Mouse (Mus musculus): ENCODE measurements around the gene Stx16. TPM values are rescaled to one million over a fixed set of nuclear protein-coding genes. Genes with fewer than 3 reads are reported as not detected.

Stx16 gene
- polyA plus RNA-seq (2014; fragmentation: Nextera tagmentation; extraction: Ambion mirVana): 8.4 and 9.0 TPM in 2 replicates

DNA sequence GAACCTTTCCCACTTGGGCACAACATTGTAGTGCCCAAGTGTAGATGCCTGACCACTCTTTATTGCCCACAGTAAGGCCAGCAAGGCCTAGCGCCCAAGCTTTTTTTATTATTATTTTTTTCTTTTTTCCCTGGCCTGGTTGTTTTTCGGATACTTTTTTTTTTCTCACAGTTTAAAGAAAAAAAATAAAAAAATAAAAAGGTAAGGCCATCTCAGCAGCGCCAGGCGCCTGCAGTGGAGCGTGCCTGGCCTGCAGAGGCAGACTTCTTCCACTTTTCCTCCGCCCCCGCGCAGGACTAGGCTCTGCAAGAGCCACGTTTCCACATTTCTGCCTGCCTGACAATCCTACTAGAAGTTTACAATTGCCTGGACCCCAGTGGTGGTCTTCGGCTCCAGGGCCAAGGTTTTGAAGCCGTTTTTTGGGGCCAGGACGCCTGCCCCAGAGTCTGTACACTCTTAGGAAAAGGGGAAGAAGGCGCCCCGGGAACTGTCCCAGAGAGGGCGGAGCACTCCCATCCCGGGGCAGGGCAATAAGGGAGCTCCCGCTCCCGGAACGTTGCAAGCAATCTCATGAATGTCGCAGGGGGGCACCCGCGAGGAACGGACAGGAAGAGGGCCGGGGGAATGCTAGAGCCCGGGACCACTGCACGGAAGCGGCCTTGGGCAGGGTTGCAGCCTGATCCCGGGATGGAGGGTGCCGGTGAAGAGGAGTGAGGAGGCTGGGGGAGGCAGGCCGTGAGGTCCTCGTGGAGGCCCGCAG is at the start of gene Stx16:
TSS of gene Stx16 (plus strand) at position 636 of the 760 bp plus-strand sequence.
- peak; percentile 91 for ATAC-seq (ENCODE audit: low read depth)
- H3K4me1 ChIP-seq (ENCODE audit: control insufficient read depth, insufficient read depth, low read length): peaks cover 30% of the 10 kb centered on the region
- WGBS: 2% methylated on average over 32 of the region's 32 CpGs
- H3K9ac ChIP-seq (replicated peaks; ENCODE audit: low read depth, low read length): peak within 1 kb of the TSS; percentile 51
- H3K4me3 ChIP-seq (ENCODE audit: low read depth, low read length): peak within 1 kb of the TSS; percentile 61
- H3K4me2 ChIP-seq (ENCODE audit: low read depth, low read length): peak within 1 kb of the TSS; percentile 96
- H3K27me3 ChIP-seq (ENCODE audit: control insufficient read depth, insufficient read depth, low read length): no peaks in the 10 kb centered on the region
- no peaks in the 10 kb centered on the region for H3K9me3 ChIP-seq (ENCODE audit: control insufficient read depth, low read length)
- no peaks in the 10 kb centered on the region for H3K36me3 ChIP-seq (ENCODE audit: control insufficient read depth, insufficient read depth, low read length)
- peak within 1 kb of the TSS; percentile 77 for H3K27ac ChIP-seq (ENCODE audit: low read depth, low read length)

DNA sequence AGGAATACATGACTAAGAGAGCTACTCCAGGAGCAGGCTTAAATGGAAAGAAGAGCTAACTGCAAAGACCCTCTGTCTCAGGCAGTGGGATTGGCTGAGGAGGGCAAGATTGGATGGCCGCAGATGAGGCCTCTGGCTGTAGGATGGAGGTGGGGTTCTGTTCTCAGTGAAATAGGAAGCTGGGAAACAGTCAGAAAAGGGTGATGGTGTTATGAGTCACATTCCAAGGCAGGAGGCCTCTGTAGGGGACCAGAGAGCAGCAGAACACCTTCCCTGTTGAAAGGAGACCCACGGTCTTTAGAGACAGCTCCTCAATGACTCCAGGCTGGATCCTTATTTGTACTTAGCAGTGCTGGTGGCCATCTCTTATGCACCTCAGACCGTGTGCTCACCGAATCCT is 49.7 kb upstream of the Stx16 start:
- 85% methylated on average over 4 of the region's 4 CpGs for WGBS
- H3K4me1 ChIP-seq (ENCODE audit: control insufficient read depth, insufficient read depth, low read length): no peaks in the 10 kb centered on the region
- no peaks in the 10 kb centered on the region for H3K36me3 ChIP-seq (ENCODE audit: control insufficient read depth, insufficient read depth, low read length)
- no peaks in the 10 kb centered on the region for H3K27me3 ChIP-seq (ENCODE audit: control insufficient read depth, insufficient read depth, low read length)
- H3K4me2 ChIP-seq (ENCODE audit: low read depth, low read length): no peak overlapping the region
- no peak overlapping the region for H3K9ac ChIP-seq (replicated peaks; ENCODE audit: low read depth, low read length)
- no peaks in the 10 kb centered on the region for H3K9me3 ChIP-seq (ENCODE audit: control insufficient read depth, low read length)
- no peak overlapping the region for H3K27ac ChIP-seq (ENCODE audit: low read depth, low read length)
- no peak for ATAC-seq (ENCODE audit: low read depth)
- H3K4me3 ChIP-seq (ENCODE audit: low read depth, low read length): no peak overlapping the region

DNA sequence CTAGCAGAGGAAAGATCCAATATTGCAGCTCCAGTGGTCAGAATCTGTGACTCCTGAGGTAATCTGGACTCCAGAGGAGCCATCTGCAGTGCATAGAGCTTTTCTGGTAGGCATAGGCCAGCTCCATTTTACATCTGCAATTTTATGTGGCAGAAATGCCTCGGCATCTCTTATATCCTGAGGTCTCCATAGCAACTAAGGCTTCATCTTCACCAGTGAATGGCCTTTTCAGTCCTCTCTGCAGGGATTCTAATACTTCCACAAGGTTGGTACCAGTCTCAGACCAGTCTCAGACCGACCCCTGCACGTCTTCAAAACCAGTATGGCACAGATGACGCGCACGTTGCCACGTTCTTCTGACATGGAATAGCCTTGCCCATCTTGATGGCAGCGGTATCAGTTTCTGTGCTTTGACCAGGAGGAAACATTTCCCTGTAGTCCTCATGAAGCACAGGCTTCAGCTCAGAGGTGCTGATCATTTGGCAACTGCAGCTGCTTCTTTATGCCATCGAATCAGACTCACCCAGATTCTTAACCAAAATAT is 42.8 kb upstream of the Stx16 start:
- no peak for ATAC-seq (ENCODE audit: low read depth)
- no peaks in the 10 kb centered on the region for H3K4me1 ChIP-seq (ENCODE audit: control insufficient read depth, insufficient read depth, low read length)
- H3K4me3 ChIP-seq (ENCODE audit: low read depth, low read length): no peak overlapping the region
- H3K9ac ChIP-seq (replicated peaks; ENCODE audit: low read depth, low read length): no peak overlapping the region
- no peak overlapping the region for H3K4me2 ChIP-seq (ENCODE audit: low read depth, low read length)
- whole genome bisulfite sequencing: 66% methylated on average over 9 of the region's 9 CpGs
- H3K27me3 ChIP-seq (ENCODE audit: control insufficient read depth, insufficient read depth, low read length): no peaks in the 10 kb centered on the region
- H3K36me3 ChIP-seq (ENCODE audit: control insufficient read depth, insufficient read depth, low read length): no peaks in the 10 kb centered on the region
- H3K27ac ChIP-seq (ENCODE audit: low read depth, low read length): no peak overlapping the region
- H3K9me3 ChIP-seq (ENCODE audit: control insufficient read depth, low read length): no peaks in the 10 kb centered on the region

DNA sequence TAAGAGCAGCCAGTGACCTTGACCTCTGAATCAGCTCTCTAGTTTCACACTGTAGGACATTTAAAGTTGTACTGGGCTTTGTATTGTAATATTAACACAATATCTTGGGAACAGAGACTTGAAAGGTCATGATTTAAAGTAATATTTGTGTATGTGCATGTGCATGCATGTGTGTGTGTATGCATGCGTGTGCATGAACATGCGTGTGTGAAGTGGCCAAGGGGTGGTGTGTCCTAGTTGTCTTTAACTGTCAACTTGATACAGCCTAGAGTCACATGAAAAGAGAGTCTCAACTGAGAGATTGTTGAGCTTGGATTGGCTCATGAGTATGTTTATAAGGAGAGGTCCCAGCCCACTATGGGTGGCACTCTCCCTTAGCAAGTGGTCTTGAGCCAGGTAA is 28.5 kb upstream of the Stx16 start:
- Histone ChIP-seq H3K4me2 (ENCODE audit: low read depth, low read length) (no peak overlapping the region), H3K4me1 (ENCODE audit: control insufficient read depth, insufficient read depth, low read length) (peaks cover 23% of the 10 kb centered on the region; the same call in 1 of the 2 replicates), H3K27ac (ENCODE audit: low read depth, low read length) (no peak overlapping the region), H3K27me3 (ENCODE audit: control insufficient read depth, insufficient read depth, low read length) (no peaks in the 10 kb centered on the region), H3K4me3 (ENCODE audit: low read depth, low read length) (no peak overlapping the region), H3K9ac (replicated peaks; ENCODE audit: low read depth, low read length) (no peak overlapping the region), H3K9me3 (ENCODE audit: control insufficient read depth, low read length) (no peaks in the 10 kb centered on the region), H3K36me3 (ENCODE audit: control insufficient read depth, insufficient read depth, low read length) (no peaks in the 10 kb centered on the region)
- ATAC-seq (ENCODE audit: low read depth): no peak
- 95% methylated on average over 2 of the region's 2 CpGs for WGBS

DNA sequence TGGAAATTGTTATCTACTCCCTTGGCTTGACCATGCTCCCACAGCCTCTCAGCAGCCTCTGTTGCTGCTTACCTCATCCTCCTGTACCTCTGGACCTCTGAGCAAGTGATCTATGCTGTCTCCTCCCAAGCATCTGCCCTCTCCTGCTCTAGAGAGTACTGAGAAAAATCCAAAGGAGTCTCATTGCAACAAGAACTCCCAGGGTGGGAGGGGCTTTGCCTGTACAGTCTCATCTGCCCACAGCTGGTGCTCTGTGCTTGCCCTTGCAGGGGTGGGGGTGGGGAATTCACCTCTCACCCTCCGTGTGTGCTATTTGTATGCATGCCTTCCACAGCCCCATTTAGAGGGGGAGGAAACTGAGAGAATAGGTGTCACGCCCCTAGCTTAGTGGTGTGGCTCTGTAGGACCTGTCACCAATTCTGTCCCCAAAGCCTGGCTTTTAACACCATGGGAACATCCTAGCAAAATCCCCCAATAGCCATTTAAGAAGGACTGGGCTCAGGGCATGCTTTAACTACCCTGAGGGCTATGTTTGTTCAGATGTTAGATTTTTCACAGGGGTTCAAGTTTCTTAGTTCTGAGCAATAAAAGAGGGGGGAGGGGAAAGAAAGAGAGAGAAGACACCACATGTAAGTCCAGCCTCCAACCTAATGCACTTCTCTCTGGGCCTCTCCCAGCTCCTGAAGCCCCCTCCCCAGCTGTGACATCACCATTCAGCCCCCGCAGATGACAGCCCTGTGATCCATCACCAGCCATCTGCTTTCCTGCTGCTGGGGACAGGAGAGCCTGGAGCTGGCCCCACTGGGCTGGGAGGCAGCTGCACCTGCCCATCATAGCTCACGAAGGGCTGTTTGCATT is 26.4 kb upstream of the Stx16 start:
- no peaks in the 10 kb centered on the region for H3K36me3 ChIP-seq (ENCODE audit: control insufficient read depth, insufficient read depth, low read length)
- H3K27me3 ChIP-seq (ENCODE audit: control insufficient read depth, insufficient read depth, low read length): no peaks in the 10 kb centered on the region
- no peak overlapping the region for H3K4me2 ChIP-seq (ENCODE audit: low read depth, low read length)
- peak; percentile 86 for ATAC-seq (ENCODE audit: low read depth)
- peak overlapping the region; percentile 48; the same call in 1 of the 2 replicates for H3K27ac ChIP-seq (ENCODE audit: low read depth, low read length)
- no peak overlapping the region for H3K4me3 ChIP-seq (ENCODE audit: low read depth, low read length)
- WGBS: 8% methylated on average over 4 of the region's 4 CpGs
- H3K9ac ChIP-seq (replicated peaks; ENCODE audit: low read depth, low read length): no peak overlapping the region
- no peaks in the 10 kb centered on the region for H3K9me3 ChIP-seq (ENCODE audit: control insufficient read depth, low read length)
- peaks cover 23% of the 10 kb centered on the region; the same call in 1 of the 2 replicates for H3K4me1 ChIP-seq (ENCODE audit: control insufficient read depth, insufficient read depth, low read length)

DNA sequence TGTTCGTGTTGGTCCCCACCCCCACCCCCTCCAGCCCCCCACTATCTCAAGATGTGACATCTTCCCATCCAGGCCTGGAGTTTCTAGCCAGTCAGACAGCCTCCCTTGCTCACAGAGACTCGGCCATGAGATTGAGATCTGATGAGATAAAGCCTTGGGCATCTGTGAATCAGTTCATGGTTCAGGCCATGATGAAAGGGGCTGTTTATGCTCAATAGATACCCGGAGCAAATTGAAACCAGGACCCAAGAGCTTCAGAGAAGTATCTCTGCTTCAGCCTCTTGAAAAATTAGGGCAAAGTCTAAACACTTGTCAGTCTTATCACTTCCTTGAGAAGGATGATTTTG is 25.8 kb upstream of the Stx16 start:
- ATAC-seq (ENCODE audit: low read depth): no peak
- Histone ChIP-seq H3K9ac (replicated peaks; ENCODE audit: low read depth, low read length) (no peak overlapping the region), H3K27ac (ENCODE audit: low read depth, low read length) (no peak overlapping the region; the same call in 1 of the 2 replicates), H3K36me3 (ENCODE audit: control insufficient read depth, insufficient read depth, low read length) (no peaks in the 10 kb centered on the region), H3K9me3 (ENCODE audit: control insufficient read depth, low read length) (no peaks in the 10 kb centered on the region), H3K4me3 (ENCODE audit: low read depth, low read length) (no peak overlapping the region), H3K4me1 (ENCODE audit: control insufficient read depth, insufficient read depth, low read length) (peaks cover 23% of the 10 kb centered on the region; the same call in 1 of the 2 replicates), H3K4me2 (ENCODE audit: low read depth, low read length) (no peak overlapping the region), H3K27me3 (ENCODE audit: control insufficient read depth, insufficient read depth, low read length) (no peaks in the 10 kb centered on the region)
- WGBS: 12% methylated on average over 3 of the region's 3 CpGs

- Histone ChIP-seq H3K4me3 (ENCODE audit: low read depth, low read length) (no peak overlapping the region), H3K27me3 (ENCODE audit: control insufficient read depth, insufficient read depth, low read length) (no peaks in the 10 kb centered on the region), H3K9me3 (ENCODE audit: control insufficient read depth, low read length) (no peaks in the 10 kb centered on the region), H3K4me2 (ENCODE audit: low read depth, low read length) (peak overlapping the region; percentile 1; the same call in 1 of the 2 replicates), H3K4me1 (ENCODE audit: control insufficient read depth, insufficient read depth, low read length) (peaks cover 23% of the 10 kb centered on the region; the same call in 1 of the 2 replicates), H3K27ac (ENCODE audit: low read depth, low read length) (no peak overlapping the region; the same call in 1 of the 2 replicates), H3K9ac (replicated peaks; ENCODE audit: low read depth, low read length) (no peak overlapping the region), H3K36me3 (ENCODE audit: control insufficient read depth, insufficient read depth, low read length) (no peaks in the 10 kb centered on the region)
- 9% methylated on average over 10 of the region's 10 CpGs for WGBS
- ATAC-seq (ENCODE audit: low read depth): no peak
Observed at GRCm38 (mm10) chr2:174051081-174051481, 25.0 kb upstream of the Stx16 start.

DNA sequence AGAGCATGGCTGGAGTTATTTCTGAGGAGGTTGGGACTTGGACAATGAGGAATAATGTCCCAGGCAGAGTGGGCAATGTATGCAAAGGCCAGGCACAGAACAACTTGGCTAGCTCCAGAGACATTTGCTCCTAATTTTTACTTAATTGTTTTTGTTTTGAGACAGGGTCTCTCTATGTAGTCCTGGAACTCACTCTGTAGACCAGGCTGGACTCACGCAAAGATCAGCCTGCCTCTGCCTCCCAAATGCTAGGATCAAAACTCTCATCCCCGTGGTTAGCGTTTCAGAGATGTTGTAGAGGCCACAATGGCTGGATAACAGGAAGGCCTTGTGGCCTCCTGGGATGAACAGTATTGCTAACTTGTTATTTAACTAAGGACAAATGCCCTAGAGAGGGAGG is 21.6 kb upstream of the Stx16 start:
- Histone ChIP-seq H3K9me3 (ENCODE audit: control insufficient read depth, low read length) (no peaks in the 10 kb centered on the region), H3K36me3 (ENCODE audit: control insufficient read depth, insufficient read depth, low read length) (no peaks in the 10 kb centered on the region), H3K4me3 (ENCODE audit: low read depth, low read length) (no peak overlapping the region), H3K4me2 (ENCODE audit: low read depth, low read length) (no peak overlapping the region), H3K27ac (ENCODE audit: low read depth, low read length) (no peak overlapping the region), H3K9ac (replicated peaks; ENCODE audit: low read depth, low read length) (no peak overlapping the region), H3K27me3 (ENCODE audit: control insufficient read depth, insufficient read depth, low read length) (no peaks in the 10 kb centered on the region), H3K4me1 (ENCODE audit: control insufficient read depth, insufficient read depth, low read length) (peaks cover 23% of the 10 kb centered on the region; the same call in 1 of the 2 replicates)
- no peak for ATAC-seq (ENCODE audit: low read depth)
- WGBS: 91% methylated on average over 3 of the region's 3 CpGs

Data from neural tube, embryonic 14.5 days (tissue).